Mouse (Mus musculus): ENCODE results near the gene Myoc. TPM values are rescaled to one million over a fixed set of nuclear protein-coding genes. Genes with fewer than 3 reads are reported as not detected.

The Myoc gene
- polyA plus RNA-seq, 1 experiment from 2014 or later = 0.09 TPM

DNA sequence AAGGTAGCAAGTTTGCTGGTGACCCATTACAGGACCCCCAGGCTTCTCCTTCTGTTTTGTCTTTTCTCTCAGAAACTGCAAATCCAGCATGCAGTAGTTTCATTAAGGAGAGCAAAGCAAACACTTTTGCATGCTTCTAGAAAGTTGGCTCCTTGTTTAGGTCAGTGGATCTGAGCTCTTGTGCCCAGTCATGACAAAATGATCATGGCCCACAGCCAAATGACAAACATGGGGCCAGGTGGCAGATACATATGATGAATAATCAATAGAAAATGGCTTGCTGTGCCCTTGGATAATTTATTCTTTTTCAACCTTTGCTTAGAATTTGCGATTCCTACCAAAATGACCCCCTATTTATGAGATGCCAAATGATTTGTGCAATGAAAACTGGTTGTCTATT, 906 bp downstream of the Myoc start:
- H3K9me3 ChIP-seq (ENCODE audit: control insufficient read depth, low read length) = no peaks in the 10 kb centered on the region
- peaks cover 3% of the 10 kb centered on the region; the same call in 1 of the 2 replicates for H3K4me1 ChIP-seq (replicated peaks; ENCODE audit: control insufficient read depth, insufficient read depth, low read length)
- WGBS = 90% methylated on average over 1 of the region's 1 CpGs
- H3K36me3 ChIP-seq (ENCODE audit: control insufficient read depth, insufficient read depth, low read length) = no peaks in the 10 kb centered on the region
- H3K27me3 ChIP-seq (ENCODE audit: control insufficient read depth, insufficient read depth, low read depth, low read length) = no peaks in the 10 kb centered on the region
- H3K9ac ChIP-seq (ENCODE audit: low read length) = no peak overlapping the region
- H3K4me2 ChIP-seq (ENCODE audit: low read depth, low read length) = no peak overlapping the region
- no peak overlapping the region for H3K27ac ChIP-seq (ENCODE audit: low read length)
- H3K4me3 ChIP-seq (ENCODE audit: low read length) = no peak overlapping the region
- ATAC-seq (ENCODE audit: low read depth) = no peak

DNA sequence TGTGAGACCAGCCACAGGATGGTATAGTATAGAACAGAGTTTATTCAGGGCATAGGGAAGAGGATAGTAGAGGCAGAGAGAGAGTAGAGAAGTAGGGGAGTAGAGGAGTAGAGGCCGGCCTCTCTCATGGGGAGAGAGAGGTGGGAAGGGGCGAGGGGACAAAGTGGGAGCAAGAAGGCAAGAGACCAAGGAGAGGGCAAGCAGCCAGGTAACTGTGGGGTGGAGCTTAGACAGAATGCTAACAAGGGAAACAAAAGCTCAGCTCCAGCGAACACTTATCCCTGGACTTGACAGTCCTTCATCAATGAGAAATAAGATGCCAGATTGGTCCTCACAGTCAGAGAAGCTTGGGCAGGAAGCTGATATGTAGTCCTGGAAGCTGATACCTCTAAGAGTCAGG, 3.6 kb downstream of the Myoc start:
- Histone ChIP-seq H3K27me3 (ENCODE audit: control insufficient read depth, insufficient read depth, low read depth, low read length) (no peaks in the 10 kb centered on the region), H3K4me2 (ENCODE audit: low read depth, low read length) (no peak overlapping the region), H3K4me1 (replicated peaks; ENCODE audit: control insufficient read depth, insufficient read depth, low read length) (peaks cover 3% of the 10 kb centered on the region; the same call in 1 of the 2 replicates), H3K4me3 (ENCODE audit: low read length) (no peak overlapping the region), H3K9me3 (ENCODE audit: control insufficient read depth, low read length) (no peaks in the 10 kb centered on the region), H3K27ac (ENCODE audit: low read length) (no peak overlapping the region), H3K9ac (ENCODE audit: low read length) (no peak overlapping the region), H3K36me3 (ENCODE audit: control insufficient read depth, insufficient read depth, low read length) (no peaks in the 10 kb centered on the region)
- ATAC-seq (ENCODE audit: low read depth) = no peak
- WGBS = 76% methylated on average over 3 of the region's 3 CpGs

DNA sequence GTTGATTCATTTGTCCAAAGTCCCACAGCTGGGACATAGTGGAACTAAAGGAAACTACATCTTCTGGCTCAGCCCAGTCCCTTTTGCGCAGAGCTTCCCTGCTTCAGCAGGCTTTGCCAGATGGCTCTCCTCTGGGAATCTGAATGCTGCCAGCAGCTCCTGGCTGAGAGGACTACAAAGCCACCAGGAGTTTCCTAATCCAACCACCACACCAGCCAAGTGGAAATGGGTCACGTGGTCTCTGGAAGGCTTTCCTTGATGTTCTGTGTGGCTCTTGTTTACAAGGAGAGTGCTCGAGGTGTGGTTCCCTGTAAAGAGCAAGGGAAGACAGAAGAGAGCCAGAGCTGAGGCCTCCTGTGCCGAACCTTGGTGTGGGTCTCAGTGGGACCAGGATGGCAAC, 4.8 kb downstream of the Myoc start:
- H3K4me1 ChIP-seq (replicated peaks; ENCODE audit: control insufficient read depth, insufficient read depth, low read length) = peaks cover 3% of the 10 kb centered on the region; the same call in 1 of the 2 replicates
- 27% methylated on average over 4 of the region's 4 CpGs for WGBS
- H3K4me2 ChIP-seq (ENCODE audit: low read depth, low read length) = no peak overlapping the region
- no peak overlapping the region for H3K4me3 ChIP-seq (ENCODE audit: low read length)
- no peak overlapping the region for H3K27ac ChIP-seq (ENCODE audit: low read length)
- ATAC-seq (ENCODE audit: low read depth) = peak; percentile 68; the same call in 1 of the 2 replicates
- H3K9me3 ChIP-seq (ENCODE audit: control insufficient read depth, low read length) = no peaks in the 10 kb centered on the region
- no peaks in the 10 kb centered on the region for H3K27me3 ChIP-seq (ENCODE audit: control insufficient read depth, insufficient read depth, low read depth, low read length)
- H3K9ac ChIP-seq (ENCODE audit: low read length) = no peak overlapping the region
- H3K36me3 ChIP-seq (ENCODE audit: control insufficient read depth, insufficient read depth, low read length) = no peaks in the 10 kb centered on the region

DNA sequence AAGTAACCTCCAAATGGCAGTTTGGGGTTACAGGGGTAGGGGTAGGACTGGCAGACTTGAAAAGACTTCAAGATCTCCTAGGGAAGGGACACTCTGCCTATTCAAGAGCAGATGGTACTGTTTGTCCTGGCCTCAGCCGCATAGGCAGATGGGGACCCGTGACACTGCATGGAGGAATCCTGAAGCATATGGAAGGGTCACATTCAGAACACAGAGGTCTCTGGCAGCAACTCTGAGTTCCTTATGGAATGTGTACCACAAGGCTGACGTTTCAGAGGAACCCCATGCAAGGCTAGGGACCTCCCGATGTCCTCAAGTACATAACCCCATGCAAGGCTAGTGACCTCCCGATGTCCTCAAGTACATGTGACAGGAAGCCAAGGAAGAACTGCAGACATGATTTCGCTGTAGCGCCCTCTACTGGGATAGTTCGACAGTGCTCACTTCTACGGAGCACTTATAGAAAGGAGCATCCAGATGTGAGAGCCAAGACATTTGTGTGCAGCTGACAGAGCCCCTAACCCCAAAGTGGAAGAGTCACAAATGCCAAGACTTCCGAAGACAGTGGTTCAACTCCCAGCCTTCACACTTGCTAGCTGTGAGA, 7.2 kb downstream of the Myoc start:
- ATAC-seq (ENCODE audit: low read depth) = no peak
- H3K27me3 ChIP-seq (ENCODE audit: control insufficient read depth, insufficient read depth, low read depth, low read length) = no peaks in the 10 kb centered on the region
- H3K4me2 ChIP-seq (ENCODE audit: low read depth, low read length) = no peak overlapping the region
- no peaks in the 10 kb centered on the region for H3K9me3 ChIP-seq (ENCODE audit: control insufficient read depth, low read length)
- no peaks in the 10 kb centered on the region for H3K36me3 ChIP-seq (ENCODE audit: control insufficient read depth, insufficient read depth, low read length)
- H3K9ac ChIP-seq (ENCODE audit: low read length) = no peak overlapping the region
- no peak overlapping the region for H3K27ac ChIP-seq (ENCODE audit: low read length)
- no peaks in the 10 kb centered on the region; the same call in 1 of the 2 replicates for H3K4me1 ChIP-seq (replicated peaks; ENCODE audit: control insufficient read depth, insufficient read depth, low read length)
- H3K4me3 ChIP-seq (ENCODE audit: low read length) = no peak overlapping the region
- WGBS = 73% methylated on average over 10 of the region's 10 CpGs

DNA sequence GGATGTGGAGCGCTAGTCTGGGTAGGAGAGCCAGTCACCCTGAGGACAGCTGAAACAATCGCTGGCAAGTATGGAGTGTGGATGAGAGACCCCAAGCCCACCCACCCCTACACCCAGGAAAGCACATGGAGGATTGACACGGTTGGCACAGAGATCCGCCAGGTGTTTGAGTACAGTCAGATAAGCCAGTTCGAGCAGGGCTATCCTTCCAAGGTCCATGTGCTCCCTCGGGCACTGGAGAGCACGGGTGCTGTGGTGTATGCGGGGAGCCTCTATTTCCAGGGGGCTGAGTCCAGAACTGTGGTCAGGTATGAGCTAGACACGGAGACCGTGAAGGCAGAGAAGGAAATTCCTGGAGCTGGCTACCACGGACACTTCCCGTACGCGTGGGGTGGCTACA, 9.5 kb downstream of the Myoc start:
- Histone ChIP-seq H3K27me3 (ENCODE audit: control insufficient read depth, insufficient read depth, low read depth, low read length) (no peaks in the 10 kb centered on the region), H3K4me1 (replicated peaks; ENCODE audit: control insufficient read depth, insufficient read depth, low read length) (no peaks in the 10 kb centered on the region; the same call in 1 of the 2 replicates), H3K36me3 (ENCODE audit: control insufficient read depth, insufficient read depth, low read length) (no peaks in the 10 kb centered on the region), H3K27ac (ENCODE audit: low read length) (no peak overlapping the region), H3K9me3 (ENCODE audit: control insufficient read depth, low read length) (no peaks in the 10 kb centered on the region), H3K4me2 (ENCODE audit: low read depth, low read length) (no peak overlapping the region), H3K4me3 (ENCODE audit: low read length) (no peak overlapping the region), H3K9ac (ENCODE audit: low read length) (no peak overlapping the region)
- 86% methylated on average over 14 of the region's 14 CpGs for WGBS
- ATAC-seq (ENCODE audit: low read depth) = no peak

DNA sequence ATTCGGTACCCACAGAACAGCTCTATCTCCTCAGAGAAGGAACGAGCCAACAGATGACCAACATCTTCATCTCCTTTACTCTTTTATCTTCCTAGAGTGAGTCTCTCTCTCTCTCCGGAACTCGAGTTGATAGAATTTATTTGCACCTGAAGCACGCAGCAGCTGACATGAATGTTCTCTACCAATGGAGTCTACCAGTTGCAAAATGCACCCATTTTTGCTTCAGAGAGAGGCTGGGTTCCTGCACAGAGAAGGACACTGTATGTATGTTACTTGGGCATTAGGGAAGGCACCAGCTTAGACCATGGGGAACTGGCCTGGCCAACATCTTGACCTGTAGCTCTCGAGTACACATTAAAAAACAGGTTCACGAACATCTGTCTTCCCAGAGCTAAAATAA, 19.2 kb downstream of the Myoc start, which contains the start of gene Myocos:
Gene Myocos, minus strand, starts transcription at position 101 of the 400 bp plus-strand sequence.
- H3K36me3 ChIP-seq (ENCODE audit: control insufficient read depth, insufficient read depth, low read length) = no peaks in the 10 kb centered on the region
- no peaks in the 10 kb centered on the region for H3K27me3 ChIP-seq (ENCODE audit: control insufficient read depth, insufficient read depth, low read depth, low read length)
- no peak for ATAC-seq (ENCODE audit: low read depth)
- WGBS = 86% methylated on average over 7 of the region's 7 CpGs
- H3K4me1 ChIP-seq (replicated peaks; ENCODE audit: control insufficient read depth, insufficient read depth, low read length) = peaks cover 4% of the 10 kb centered on the region; the same call in 1 of the 2 replicates
- H3K27ac ChIP-seq (ENCODE audit: low read length) = no peak within 1 kb of the TSS
- H3K4me3 ChIP-seq (ENCODE audit: low read length) = no peak within 1 kb of the TSS
- no peak within 1 kb of the TSS for H3K4me2 ChIP-seq (ENCODE audit: low read depth, low read length)
- no peaks in the 10 kb centered on the region for H3K9me3 ChIP-seq (ENCODE audit: control insufficient read depth, low read length)
- H3K9ac ChIP-seq (ENCODE audit: low read length) = no peak within 1 kb of the TSS

DNA sequence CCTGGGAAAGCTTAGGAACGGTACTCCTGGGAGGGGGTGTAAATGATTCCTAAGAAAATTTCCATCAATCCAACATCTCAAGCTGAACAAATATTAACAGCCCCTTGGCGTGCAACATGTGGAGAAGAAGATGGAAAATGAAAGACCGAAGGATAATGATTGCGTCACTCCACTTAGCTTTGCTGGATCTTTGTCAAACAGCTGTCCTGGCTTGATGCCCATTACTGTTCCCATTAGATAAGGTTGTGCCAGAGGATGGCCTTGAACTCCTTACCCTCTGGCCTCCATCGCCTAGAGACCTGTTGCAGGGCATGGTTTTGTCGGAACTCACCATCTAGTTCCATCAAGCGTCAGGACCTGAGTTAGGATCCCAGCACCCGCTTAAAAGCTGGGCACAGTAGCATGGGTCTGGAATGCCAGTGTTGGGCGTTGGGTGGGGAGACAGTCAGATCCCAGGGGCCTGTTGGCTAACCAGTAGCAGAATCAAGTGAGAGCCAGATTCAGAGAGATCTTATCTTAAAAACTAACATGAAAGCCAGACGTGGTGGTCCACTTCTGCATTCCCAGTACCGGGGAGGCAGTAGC, 21.4 kb downstream of the Myoc start:
- H3K4me1 ChIP-seq (replicated peaks; ENCODE audit: control insufficient read depth, insufficient read depth, low read length) = peaks cover 6% of the 10 kb centered on the region
- H3K27me3 ChIP-seq (ENCODE audit: control insufficient read depth, insufficient read depth, low read depth, low read length) = no peaks in the 10 kb centered on the region
- WGBS = 55% methylated on average over 11 of the region's 11 CpGs
- H3K9me3 ChIP-seq (ENCODE audit: control insufficient read depth, low read length) = no peaks in the 10 kb centered on the region
- H3K4me3 ChIP-seq (ENCODE audit: low read length) = no peak overlapping the region
- no peaks in the 10 kb centered on the region for H3K36me3 ChIP-seq (ENCODE audit: control insufficient read depth, insufficient read depth, low read length)
- no peak overlapping the region for H3K9ac ChIP-seq (ENCODE audit: low read length)
- no peak for ATAC-seq (ENCODE audit: low read depth)
- H3K4me2 ChIP-seq (ENCODE audit: low read depth, low read length) = no peak overlapping the region
- no peak overlapping the region for H3K27ac ChIP-seq (ENCODE audit: low read length)

DNA sequence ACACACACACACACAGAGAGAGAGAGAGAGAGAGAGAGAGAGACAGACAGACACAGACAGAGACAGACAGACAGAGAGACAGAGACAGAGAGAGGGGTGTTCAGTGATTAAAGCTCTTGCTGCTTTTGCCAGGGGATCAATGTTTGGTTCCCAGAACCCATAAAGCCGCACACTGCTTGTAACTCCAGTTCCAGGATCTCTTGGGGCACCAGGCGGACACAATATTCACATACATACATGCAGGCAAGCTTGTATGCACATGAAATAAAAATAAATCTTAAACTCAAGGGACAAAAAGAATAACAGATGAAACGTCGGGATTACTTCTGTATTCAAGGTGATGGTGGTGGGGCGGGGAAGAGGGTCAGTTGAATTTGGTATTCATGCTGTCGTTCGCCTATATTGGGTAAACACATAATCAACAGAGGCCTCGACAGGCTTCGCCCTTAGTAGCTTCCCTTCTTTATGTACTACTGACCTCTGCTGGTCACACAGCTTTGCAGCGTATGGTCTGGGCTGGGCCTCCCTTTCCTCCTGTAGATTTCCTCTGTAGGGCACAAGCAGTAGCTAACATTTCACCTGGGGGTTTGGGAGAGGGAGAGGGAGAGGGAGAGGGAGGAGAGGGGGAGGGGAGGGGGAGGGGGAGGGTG, 26.0 kb downstream of the Myoc start:
- ATAC-seq (ENCODE audit: low read depth) = peak; percentile 97
- no peak overlapping the region for H3K4me3 ChIP-seq (ENCODE audit: low read length)

DNA sequence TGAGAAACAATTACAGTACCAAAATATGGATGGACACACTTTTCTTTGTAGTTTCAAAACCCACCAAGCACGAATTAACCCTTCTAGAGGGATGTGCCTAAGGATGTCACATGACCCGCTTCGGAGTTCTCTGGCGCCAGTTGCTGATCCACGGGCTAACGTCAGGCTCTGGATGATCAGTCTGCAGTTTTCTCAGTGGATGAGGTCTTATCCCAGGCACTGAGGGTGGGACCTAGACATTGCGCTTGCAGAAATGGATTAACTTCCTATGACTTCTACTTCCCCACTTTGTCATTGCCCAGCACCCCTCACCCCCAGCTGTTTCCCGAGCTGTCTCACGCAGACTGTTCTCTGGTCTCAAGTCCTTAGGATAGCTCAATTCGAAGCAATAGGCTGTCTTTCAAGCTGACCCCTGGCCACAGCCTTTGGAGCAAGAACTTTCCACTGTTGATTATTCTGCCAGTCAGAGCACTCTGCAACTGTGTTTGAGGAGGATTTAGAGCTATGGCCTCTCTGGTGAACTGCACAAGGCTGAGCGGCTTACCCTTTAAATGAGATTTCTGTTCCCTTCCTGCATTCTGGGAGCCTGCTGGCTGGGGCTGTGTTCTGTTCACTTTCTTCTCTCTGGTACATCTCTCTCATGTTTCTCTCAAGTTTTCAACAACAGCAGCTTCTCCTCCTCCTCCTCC, 26.7 kb downstream of the Myoc start:
- ATAC-seq (ENCODE audit: low read depth) = peak; percentile 84
- peaks cover 2% of the 10 kb centered on the region; the same call in 1 of the 2 replicates for H3K4me1 ChIP-seq (replicated peaks; ENCODE audit: control insufficient read depth, insufficient read depth, low read length)
- H3K27me3 ChIP-seq (ENCODE audit: control insufficient read depth, insufficient read depth, low read depth, low read length) = no peaks in the 10 kb centered on the region
- no peaks in the 10 kb centered on the region for H3K9me3 ChIP-seq (ENCODE audit: control insufficient read depth, low read length)
- peaks cover 8% of the 10 kb centered on the region for H3K36me3 ChIP-seq (ENCODE audit: control insufficient read depth, insufficient read depth, low read length)
- H3K4me2 ChIP-seq (ENCODE audit: low read depth, low read length) = peak overlapping the region; percentile 67
- no peak overlapping the region for H3K27ac ChIP-seq (ENCODE audit: low read length)
- peak overlapping the region; percentile 40 for H3K4me3 ChIP-seq (ENCODE audit: low read length)
- H3K9ac ChIP-seq (ENCODE audit: low read length) = peak overlapping the region; percentile 62
- WGBS = 2% methylated on average over 11 of the region's 11 CpGs

More for the DNA sequence above, 26.0 kb downstream of the Myoc start:
- Histone ChIP-seq H3K4me1 (replicated peaks; ENCODE audit: control insufficient read depth, insufficient read depth, low read length) (peaks cover 6% of the 10 kb centered on the region), H3K27ac (ENCODE audit: low read length) (no peak overlapping the region), H3K36me3 (ENCODE audit: control insufficient read depth, insufficient read depth, low read length) (peaks cover under 1% of the 10 kb centered on the region; the same call in 1 of the 2 replicates), H3K4me2 (ENCODE audit: low read depth, low read length) (peak overlapping the region; percentile 67), H3K9ac (ENCODE audit: low read length) (0 out of 2 replicates have a peak overlapping the region, but pooled peaks have one; percentile 15), H3K27me3 (ENCODE audit: control insufficient read depth, insufficient read depth, low read depth, low read length) (no peaks in the 10 kb centered on the region), H3K9me3 (ENCODE audit: control insufficient read depth, low read length) (no peaks in the 10 kb centered on the region)
- 15% methylated on average over 10 of the region's 10 CpGs for WGBS

Measured in lung, embryonic 16.5 days (tissue).